Mouse (Mus musculus) urinary bladder, adult 18-20 months (tissue): ENCODE results near the gene Gipc1.

Experiments used
- DNase-seq, 2 experiments: peaks; one replicate each; pipeline ENCODE4 v3.0.0; 2022; ENCODE audit warnings: low spot score in 2 of 2, mixed read lengths in 2 of 2

Gipc1 gene

GRCm38 (mm10) chr8:83652030-83652743 is at the start of gene Gipc1:
Gene Gipc1, plus strand, starts transcription at chr8:83652677.
- DNase-seq, result peak; percentile 80 to 95

DNA sequence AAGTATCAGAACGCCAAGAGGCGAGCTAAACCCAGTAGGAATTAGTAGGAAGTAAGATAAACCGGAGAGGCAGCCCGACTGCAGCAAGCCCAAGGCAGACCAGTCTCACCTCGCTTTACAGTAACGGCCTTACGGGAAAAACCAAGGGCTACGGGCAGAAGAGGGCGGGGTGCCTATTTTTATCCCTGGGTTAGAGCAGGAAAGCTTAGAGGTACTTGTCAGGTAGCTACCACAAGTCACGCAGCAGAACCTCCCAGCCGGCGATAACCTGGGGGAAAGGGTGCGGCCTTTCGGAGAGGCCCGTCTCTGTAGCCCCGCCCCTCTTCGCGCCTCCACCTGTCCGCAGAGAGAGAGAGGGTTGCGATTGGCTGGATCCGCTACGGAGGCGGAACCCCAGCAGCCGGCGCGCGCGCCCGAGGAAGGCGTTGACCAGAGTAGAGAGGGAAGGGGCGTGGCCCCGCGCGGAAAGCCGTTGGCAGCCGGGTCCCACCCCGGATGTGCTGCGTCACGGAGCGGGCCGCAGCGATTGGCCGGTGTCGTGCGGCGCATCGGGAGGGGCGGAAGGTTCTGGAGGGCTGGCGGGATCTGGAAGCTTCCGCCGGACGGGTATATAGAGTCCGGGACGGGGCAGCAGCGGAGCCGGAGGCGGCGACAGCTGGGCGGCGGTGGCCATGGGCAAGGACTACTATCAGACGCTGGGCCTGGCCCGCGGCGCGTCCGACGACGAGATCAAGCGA is 44.6 kb upstream of the Gipc1 start, which contains the start of the genes Tecr and Dnajb1:
TSS of gene Tecr (minus strand) at position 311 of the 737 bp plus-strand sequence.
TSS of gene Dnajb1 (plus strand) at position 533 of the 737 bp plus-strand sequence.
- DNase-seq, result peak; percentile 96 to 100

DNA sequence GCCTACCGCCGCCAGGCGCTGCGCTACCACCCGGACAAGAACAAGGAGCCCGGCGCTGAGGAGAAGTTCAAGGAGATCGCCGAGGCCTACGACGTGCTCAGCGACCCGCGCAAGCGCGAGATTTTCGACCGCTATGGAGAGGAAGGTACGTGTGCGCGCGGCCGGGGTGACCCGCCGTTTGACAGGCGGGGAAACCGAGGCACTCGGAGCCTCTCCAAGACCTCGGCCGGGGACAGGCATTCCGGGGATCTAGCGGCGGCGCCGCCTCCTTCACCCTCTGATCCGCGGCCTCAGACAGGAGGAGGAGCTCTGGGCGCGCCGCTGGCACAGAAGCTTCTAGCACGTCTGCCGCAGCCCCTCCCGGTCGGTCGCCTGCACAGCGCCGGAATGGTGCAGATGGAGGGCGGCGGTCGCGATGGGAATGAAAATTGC is 44.1 kb upstream of the Gipc1 start:
- DNase-seq, result peak; percentile 81 to 84

DNA sequence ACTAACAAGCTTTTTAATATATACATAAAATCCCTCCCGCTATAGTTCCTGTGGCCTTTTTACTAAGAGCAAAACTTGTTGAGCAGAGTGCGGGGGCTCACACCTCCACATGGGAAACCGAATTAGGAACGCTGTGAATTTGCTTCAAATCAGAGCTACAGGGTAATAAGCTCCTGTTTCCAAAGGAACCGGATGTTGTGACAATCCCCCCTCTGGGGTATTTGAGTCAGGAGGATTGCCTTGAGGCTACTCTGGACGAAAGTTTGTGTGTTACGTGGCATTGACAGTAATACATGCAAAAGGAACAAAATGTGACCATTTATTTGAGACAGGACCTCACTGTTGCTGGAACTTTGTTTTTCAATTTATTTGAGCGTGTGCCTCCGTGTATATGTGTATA is 43.4 kb upstream of the Gipc1 start:
- no peak for DNase-seq

DNA sequence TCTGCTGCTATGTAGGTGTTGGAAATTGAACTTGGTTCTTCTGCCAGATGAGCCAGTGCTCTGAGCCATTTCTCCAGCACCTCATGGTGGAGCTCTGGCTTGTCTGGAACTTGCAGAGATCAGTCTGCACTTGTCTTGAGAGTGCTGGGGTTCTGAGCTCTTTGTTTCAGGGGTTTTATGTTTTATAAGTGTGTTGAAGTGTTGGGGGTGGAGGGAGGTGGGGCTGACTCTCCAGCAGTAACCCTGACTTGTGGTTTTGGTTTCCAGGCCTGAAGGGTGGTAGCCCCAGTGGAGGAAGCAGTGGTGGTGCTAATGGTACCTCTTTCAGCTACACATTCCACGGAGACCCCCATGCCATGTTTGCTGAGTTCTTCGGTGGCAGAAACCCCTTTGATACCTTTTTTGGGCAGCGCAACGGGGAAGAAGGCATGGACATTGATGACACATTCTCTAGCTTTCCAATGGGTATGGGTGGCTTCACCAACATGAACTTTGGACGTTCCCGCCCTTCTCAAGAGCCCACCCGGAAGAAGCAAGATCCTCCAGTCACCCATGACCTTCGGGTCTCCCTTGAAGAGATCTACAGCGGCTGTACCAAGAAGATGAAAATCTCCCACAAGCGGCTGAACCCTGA is 42.8 kb upstream of the Gipc1 start:
- DNase-seq, result no peak

- no peak for DNase-seq
These were observed 40.6 kb upstream of the Gipc1 start for GRCm38 (mm10) chr8:83611921-83612320.

- DNase-seq, result no peak
These were observed 38.8 kb upstream of the Gipc1 start for GRCm38 (mm10) chr8:83613695-83614094.

DNA sequence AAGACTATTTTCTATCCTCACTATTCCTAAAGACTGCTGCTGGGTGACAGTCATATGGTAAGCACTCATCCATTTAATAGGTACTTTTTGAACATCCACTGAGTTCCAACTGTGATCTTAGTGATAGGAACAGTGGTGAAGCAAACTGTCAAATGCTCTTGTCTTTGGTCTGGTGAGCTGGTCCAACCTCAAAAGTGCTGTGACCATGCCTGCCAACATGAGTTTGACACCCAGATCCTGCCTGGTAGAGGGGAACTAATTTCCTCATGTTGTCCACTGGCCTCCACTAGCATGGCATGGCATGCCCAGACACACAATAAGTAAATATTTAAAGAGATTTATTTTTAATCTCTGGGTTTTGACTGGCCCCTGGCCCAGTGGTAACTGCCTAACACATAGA is 35.9 kb upstream of the Gipc1 start:
- peak in 1 of 2 experiments; percentile 20 for DNase-seq

GRCm38 (mm10) chr8:83617111-83617510 is 35.4 kb upstream of the Gipc1 start:
- DNase-seq, result no peak

DNA sequence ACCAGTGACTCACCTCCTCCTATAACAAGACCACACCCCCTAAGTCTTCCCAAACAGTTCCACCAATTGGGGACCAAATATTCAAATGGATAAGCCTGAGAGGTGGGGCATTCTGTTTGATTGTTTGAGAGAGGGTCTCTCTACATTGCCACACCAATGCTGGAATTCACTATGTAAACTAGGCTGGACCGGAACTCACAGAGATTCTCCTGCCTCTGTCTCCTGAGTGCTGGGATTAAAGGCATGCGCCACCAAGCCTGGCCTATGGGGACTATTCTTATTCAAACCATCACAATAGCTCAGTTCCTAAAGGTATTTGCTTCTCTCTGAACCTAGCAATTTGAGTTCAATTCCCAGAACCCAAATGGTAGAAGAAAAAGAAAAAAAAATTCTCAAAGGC is 33.9 kb upstream of the Gipc1 start:
- DNase-seq, result no peak

DNA sequence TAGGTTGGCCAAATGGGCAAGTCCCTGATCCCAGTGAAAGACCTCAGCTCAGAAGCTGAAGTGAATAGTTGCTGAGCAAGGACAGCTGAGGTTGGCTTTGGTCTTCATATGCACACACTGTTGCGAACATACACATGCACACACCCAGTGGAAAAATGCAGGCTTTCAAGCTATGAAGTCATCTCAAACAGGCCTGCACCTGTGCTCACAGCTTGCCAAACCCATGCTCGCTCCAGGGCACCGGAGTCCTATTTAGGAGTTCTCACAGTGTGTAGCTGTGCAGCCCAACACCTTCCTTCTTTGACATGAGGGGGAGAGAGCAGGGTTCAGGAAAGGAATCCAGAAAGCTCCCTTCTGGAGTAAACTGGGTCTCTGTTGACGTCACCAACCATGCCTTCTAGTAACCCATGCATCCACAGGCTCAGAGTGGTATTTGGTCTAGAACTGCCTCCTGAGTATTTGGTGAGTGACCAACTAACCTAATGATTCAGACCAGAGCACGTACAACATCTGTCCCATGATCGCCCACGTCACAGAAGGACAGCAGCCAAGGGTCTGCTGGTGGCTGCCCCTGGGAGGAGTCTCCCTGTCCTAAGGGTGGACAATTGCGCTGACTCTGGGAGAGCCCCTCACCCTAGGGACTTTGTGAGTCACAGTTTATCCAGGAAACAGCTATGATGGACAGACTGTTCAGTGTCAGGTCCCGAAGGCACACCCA is 32.8 kb upstream of the Gipc1 start:
- peak in 1 of 2 experiments; percentile 76 for DNase-seq

DNA sequence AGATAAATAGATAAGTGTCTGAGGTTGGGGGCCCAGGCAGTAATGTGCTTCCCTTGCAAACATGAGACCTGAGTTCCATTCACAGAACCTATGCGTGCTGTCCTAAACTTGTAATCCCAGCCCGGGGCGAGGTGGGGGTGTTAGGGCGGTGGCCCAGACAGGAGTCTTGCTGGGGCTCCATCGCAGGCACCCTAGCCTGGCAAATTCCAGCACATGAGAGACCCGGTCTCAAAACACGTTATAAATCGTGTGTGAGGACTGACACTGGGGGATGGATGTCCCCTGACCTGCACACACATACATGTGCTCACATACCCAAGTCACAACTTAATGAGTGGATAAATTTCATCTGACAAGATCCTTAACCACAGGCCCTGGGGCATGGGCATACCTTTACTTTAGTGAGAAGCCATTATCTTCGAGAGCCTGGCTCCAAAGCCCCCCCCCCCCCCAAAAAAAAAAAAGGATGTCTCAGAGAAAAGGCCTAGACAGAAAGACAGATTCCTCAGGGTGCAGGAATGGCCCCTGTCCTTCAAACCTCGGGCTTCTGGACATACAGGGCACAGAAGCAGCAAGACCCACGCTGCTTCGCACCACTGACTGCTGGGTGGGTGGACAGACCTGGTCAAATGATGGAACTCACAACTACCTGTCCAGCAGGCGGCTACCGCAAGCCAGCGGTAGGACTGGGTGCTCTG is 30.6 kb upstream of the Gipc1 start:
- no peak for DNase-seq

- peak; percentile 76 to 87 for DNase-seq
These were observed 30.0 kb upstream of the Gipc1 start for GRCm38 (mm10) chr8:83622389-83622989.

- no peak for DNase-seq
These were observed 28.9 kb upstream of the Gipc1 start for GRCm38 (mm10) chr8:83623549-83623948.

GRCm38 (mm10) chr8:83624739-83625138 is 27.7 kb upstream of the Gipc1 start:
- DNase-seq, result no peak

DNA sequence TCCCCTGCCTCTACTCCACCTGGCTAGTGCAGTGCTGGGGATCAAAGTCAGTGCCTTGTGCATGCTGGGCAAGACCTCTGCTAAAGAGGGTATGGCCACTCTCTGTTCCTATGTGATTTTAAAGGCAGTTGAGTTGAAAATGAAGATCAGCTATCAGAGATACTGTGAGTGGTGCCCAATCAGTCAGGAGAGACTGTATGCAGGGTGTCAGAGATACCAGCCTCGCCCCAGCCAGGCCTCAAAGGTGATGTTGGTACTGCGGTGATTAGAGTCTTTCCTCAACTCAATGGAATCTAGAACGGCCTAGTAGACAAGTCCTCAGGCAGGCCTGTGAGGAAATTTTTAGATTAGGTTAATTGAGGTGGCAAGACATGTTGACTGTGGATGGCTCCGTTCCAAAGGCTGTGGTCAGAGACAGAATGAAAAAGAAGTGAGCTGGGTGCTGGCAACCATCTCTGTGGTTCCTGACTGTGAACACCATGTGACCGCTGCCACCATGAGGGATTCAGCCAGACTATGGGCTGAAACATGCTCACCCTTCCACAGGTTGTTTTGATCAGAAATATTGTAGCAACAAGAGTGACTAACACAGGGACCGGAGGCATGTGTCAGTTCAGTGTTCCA is 26.7 kb upstream of the Gipc1 start:
- no peak for DNase-seq

- no peak for DNase-seq
These were observed 20.3 kb upstream of the Gipc1 start for GRCm38 (mm10) chr8:83632083-83632707.

GRCm38 (mm10) chr8:83638856-83639255 is 13.6 kb upstream of the Gipc1 start:
- no peak for DNase-seq

DNA sequence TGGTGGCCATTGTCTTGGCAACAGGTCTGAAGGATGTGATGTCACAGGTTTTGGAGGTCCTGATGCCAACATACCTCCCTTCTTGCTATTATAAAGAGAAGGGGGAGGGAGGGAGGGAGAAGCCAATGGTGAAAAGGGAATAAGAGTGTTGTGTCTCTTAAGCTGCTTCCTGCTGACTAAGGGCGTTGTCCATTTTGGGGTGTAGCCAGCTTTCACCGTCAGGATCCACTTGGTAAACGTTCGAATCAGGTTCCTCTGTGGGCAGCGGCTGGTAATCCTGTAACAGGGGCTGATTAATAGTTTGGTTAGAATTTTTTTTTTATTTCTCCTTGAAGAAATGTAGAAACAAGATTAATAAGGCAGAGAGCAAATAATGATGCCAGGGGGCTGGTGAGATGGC is 12.8 kb upstream of the Gipc1 start:
- DNase-seq, result no peak

DNA sequence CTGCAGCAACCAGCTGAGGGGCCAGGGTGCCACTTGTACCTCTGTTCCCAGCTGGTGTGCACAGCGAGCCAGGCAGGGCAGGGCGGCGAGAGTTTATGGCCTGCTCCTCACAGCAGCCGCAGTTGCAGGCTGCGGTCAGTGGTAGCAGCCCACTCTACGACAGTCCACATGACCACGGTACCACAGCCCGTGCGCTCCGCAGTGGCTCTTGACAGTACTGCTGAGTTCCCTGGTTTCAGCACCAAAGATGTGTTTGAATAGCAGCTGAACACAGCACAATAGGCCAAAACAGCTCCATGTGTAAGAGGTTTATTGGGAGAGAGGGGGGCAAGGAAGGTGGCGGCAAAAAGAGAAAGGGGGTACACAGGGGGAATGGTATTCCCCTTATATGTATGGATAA is 5.0 kb upstream of the Gipc1 start:
- DNase-seq, result no peak
